Mouse (Mus musculus): ENCODE data around the gene Zfp229.
"Not testable (repeated sequence)": the region's sequence is repeated elsewhere in the genome, so short reads cannot be mapped to it uniquely, and the experiment has no call there.

The Zfp229 gene

GRCm38 (mm10) chr17:21730495-21730894 lies at the start of gene Zfp229:
TSS of gene Zfp229 (plus strand) at chr17:21730795.
- DNase-seq (ENCODE audit: low spot score): not testable (repeated sequence)

- no peak for DNase-seq (ENCODE audit: low spot score)
Observed at GRCm38 (mm10) chr17:21691560-21691959, 39.0 kb upstream of the Zfp229 start, which contains the start of gene Gm10226. TSS of gene Gm10226 (plus strand) at chr17:21691860.

- DNase-seq (ENCODE audit: low spot score): no peak
Observed at GRCm38 (mm10) chr17:21693342-21693741, 37.3 kb upstream of the Zfp229 start.

DNA sequence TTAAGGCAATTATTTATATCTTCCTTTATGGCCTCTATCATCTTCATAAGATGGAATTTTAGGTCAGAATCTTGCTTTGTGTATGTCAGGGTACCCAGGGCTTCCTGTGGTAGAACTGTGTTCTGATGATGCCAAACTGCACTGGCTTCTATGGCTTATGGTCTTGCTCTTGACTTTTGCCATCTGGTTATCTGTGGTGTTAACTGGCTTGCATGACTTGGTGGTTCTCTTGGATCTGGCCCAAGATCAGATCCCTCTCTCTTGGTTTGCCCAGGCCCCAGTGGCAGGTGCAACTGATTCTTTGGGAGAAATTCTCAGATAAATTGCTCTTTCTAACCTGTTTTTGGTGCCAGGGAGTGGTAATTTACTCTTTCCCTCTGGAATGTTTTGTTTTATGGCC lies 34.5 kb upstream of the Zfp229 start:
- DNase-seq (ENCODE audit: low spot score): no peak

DNA sequence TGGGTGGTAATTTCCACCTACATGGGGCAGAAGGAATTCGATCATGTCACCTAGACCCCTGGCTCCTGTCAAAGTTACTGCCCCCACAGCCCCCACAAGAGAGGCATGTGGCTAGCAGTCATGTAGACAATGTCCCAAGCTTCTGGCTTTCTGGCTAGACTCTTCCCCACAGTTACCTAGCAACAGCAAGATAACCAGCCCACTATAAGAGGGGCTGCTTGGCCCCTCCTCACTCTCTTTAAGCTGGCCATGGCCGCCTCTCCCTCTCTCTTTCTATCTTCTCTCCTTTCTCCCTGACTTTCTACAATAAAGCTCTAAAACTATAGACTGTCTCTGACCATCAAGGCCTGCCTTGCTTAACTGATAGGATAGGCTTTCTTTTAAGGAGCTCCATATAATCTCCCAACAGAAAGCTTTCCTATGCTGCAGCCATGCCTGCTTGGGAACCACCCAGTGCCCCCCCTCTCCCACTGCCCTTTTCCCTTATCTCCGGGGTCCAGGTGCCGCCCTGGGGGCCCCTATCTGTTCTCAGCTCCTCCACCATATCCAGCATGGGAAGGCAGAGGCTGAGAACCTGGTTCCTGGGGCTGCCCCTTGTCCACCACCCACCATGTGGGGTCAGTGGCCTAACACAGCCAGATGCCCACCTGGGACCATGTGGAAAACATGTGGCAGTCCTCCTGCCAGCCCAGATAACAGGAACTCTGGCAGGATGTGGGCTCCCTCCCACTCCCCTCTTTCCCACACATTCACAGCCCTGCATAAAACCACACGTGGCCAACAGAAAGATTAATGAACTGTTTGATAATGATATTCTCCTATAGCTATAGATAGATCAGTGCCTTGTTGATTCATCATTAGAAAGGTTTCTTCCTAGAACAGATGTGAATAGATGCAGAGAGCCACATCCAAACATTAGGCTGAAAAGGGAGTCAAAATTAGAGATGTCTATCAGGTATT lies 28.0 kb upstream of the Zfp229 start:
- no peak for DNase-seq (ENCODE audit: low spot score)

DNA sequence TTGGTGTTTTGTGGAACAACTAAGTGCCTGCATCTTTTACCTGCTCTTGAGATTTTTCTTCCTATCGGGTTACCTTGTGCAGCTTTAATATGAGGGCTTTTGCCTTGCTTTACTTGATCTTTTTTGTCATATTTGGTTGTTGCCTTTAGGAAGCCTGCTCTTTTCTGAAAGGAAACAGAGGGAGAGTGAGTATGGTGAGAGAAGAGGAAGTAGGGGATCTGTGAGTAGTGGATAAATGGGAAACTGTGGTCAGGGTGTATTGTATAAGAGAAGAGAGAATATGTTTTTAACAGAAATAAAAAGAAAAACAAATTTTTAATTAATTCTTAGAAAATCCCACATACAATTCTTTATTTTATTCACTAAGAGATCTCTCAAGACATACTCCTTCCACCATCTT lies 27.2 kb upstream of the Zfp229 start:
- DNase-seq (ENCODE audit: low spot score): no peak

- peak; percentile 91 for DNase-seq (ENCODE audit: low spot score)
Observed at GRCm38 (mm10) chr17:21707343-21707996, 23.1 kb upstream of the Zfp229 start, which contains the start of gene Zfp760. TSS of gene Zfp760 (plus strand) at chr17:21707741.

DNA sequence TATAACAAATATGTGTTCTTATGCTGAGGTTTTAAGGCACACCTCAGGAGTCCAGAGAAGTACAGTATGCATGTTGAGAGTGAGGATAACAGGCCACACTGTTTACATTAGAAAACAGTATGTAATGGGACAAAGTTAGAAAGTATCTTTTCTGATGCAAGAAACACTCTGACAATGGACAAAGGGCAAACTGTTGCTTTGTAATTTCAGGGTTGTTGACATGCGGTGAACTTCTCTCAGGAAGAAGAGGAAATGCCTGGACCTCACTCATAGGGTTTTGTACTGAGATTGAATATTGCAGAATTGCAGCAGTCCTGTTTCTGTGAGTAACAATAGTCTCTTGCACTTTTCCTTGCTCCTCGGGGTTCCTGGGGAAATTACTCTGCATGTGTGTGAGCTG lies 22.2 kb upstream of the Zfp229 start:
- peak; percentile 46 for DNase-seq (ENCODE audit: low spot score)

DNA sequence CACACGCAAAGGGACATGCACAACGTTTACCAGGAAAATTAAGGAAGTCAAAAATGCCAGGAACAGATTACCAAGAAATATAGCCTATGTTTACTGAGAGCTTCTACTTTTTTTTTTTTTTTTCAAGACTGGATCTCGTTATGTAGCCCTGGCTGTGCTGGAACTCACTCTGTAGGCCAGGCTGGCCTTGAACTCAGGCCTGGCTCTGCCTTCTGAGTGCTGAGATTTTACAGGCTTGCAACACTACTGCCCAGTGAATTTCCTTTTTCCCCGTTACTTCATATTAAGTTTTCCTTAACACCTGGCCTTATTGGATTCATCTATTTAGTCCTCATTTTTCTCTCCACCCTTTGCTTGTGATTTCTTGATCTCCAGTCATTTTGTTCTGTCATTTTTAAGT lies 2.5 kb downstream of the Zfp229 start:
- no peak for DNase-seq (ENCODE audit: low spot score)

DNA sequence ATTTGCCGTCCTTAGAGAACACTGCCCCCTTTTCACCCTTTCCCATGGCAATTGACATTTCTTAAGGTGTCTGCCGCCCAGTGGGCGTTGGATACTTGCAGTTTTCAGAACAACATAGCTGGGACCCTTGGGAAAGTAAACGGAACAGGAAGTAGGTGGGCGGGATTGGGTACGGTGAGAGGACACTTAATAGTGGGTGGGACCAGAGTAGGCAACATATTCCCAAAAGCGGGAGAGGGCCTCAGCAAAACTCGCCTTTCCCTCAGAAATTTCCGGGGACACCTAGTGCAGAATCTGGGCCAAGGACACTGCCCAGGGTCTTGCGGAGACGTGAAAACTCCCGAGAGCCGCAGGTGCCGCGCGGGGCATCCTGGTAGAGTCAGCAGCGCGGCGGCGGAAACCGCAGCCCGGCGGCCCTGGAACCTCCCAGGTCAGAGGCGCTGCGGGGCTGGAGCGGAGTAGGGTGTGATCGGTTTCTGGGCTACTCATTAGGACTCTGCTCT lies 3.0 kb downstream of the Zfp229 start:
- DNase-seq (ENCODE audit: low spot score): peak; percentile 94

GRCm38 (mm10) chr17:21752791-21753190 lies 22.2 kb downstream of the Zfp229 start:
- DNase-seq (ENCODE audit: low spot score): no peak

- DNase-seq (ENCODE audit: low spot score): no peak
Observed at GRCm38 (mm10) chr17:21753342-21754208, 23.0 kb downstream of the Zfp229 start.

GRCm38 (mm10) chr17:21770336-21770735 lies 39.7 kb downstream of the Zfp229 start:
- no peak for DNase-seq (ENCODE audit: low spot score)

DNA sequence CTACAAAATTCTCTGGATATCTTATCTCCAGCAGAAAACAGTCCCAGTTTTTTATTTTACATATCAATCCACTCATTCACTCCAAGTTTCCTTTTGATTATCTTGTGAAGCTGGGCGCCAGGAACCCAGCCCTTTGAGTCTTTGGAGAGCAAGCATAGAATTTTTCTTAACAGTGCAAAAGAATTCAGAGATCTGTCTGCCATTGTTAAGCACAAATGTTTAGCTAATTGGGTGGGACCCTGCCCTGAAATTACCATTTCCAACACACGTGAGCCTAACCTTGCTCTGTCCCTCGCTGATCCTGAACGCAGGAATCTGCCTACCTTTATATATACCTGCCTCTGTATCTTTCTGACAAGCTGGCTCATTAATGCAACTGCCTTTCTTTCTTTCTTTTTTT lies 61.7 kb downstream of the Zfp229 start:
- no peak for DNase-seq (ENCODE audit: low spot score)

- DNase-seq (ENCODE audit: low spot score): peak; percentile 12
Observed at GRCm38 (mm10) chr17:21801373-21801772, 70.8 kb downstream of the Zfp229 start.
